Mouse (Mus musculus): Measurements from ENCODE around the gene Tnfrsf14. TPM values are rescaled to one million over a fixed set of nuclear protein-coding genes. Genes with fewer than 3 reads are reported as not detected.

Tnfrsf14 gene
- polyA plus RNA-seq (2015; fragmentation: Nextera tagmentation; extraction: Ambion mirVana): 1.5 and 2.1 TPM in 2 replicates

DNA sequence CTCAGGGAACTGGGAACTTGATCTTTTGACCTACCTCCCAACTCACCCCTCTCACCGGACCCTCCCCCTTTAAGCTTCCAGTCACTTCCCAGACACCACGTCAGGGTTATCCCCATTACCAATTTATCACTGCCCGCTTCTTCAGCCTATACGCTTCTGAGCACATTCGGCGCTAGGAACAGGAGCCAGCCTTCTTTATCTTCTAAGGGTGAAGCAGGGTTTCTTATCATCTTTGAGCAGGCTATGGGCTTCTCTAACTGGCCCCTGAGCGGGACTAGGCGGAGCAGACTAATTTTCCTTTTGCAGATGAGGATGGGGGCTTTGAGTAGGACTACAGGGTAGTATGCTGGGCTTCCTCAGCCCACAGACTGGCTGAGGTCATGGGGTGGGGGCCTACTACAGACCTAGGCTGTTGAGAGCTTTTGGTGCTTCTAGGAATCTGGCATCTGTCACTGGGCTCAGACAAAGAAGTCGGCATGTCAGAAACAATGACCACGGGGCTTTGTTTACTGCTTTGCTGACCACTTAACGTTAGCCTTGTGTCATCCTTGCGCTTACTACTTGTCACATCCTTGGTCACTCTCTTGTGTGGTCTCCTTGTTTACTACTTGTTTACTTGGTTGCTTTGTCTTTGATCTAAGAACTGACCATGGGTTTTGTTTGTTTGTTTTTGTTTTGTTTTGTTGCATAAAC lies at the start of gene Tnfrsf14:
Gene Tnfrsf14, minus strand, starts transcription at position 169 of the 693 bp plus-strand sequence.
- 29% methylated on average over 12 of the region's 12 CpGs for WGBS
- no peak for DNase-seq (ENCODE audit: low spot score)
- Histone ChIP-seq H3K4me2 (replicated peaks; ENCODE audit: low read depth, low read length) (peak within 1 kb of the TSS; percentile 60), H3K36me3 (ENCODE audit: insufficient read depth, low read length) (0 out of 2 replicates have a peak, but pooled peaks cover 4% of the 10 kb centered on the region), H3K9me3 (ENCODE audit: low read length) (no peaks in the 10 kb centered on the region), H3K27me3 (replicated peaks; ENCODE audit: insufficient read depth, low read length) (no peaks in the 10 kb centered on the region), H3K9ac (replicated peaks; ENCODE audit: low read depth) (peak within 1 kb of the TSS; percentile 48), H3K4me3 (ENCODE audit: low read depth, low read length) (peak within 1 kb of the TSS; percentile 40), H3K27ac (ENCODE audit: low read length) (peak within 1 kb of the TSS; percentile 85), H3K4me1 (ENCODE audit: insufficient read depth, low read depth, low read length) (peaks cover 14% of the 10 kb centered on the region; the same call in 1 of the 2 replicates)
- TF ChIP-seq EP300 (IDR thresholded peaks at IDR 0.05) (no peak), CTCF (IDR thresholded peaks at IDR 0.05) (no peak)
- peak; percentile 17 for ATAC-seq

GRCm38 (mm10) chr4:154974163-154974611 lies 45.8 kb upstream of the Tnfrsf14 start:
- Histone ChIP-seq H3K36me3 (ENCODE audit: insufficient read depth, low read length) (peaks cover 78% of the 10 kb centered on the region), H3K4me1 (ENCODE audit: insufficient read depth, low read depth, low read length) (no peaks in the 10 kb centered on the region), H3K4me3 (ENCODE audit: low read depth, low read length) (no peak overlapping the region), H3K27ac (ENCODE audit: low read length) (no peak overlapping the region), H3K9me3 (ENCODE audit: low read length) (no peaks in the 10 kb centered on the region), H3K9ac (replicated peaks; ENCODE audit: low read depth) (no peak overlapping the region), H3K27me3 (replicated peaks; ENCODE audit: insufficient read depth, low read length) (no peaks in the 10 kb centered on the region), H3K4me2 (replicated peaks; ENCODE audit: low read depth, low read length) (no peak overlapping the region)
- DNase-seq (ENCODE audit: low spot score): no peak
- ATAC-seq: no peak
- TF ChIP-seq CTCF (IDR thresholded peaks at IDR 0.05) (no peak), EP300 (IDR thresholded peaks at IDR 0.05) (no peak)
- 79% methylated on average over 11 of the region's 11 CpGs for WGBS

- Histone ChIP-seq H3K4me1 (ENCODE audit: insufficient read depth, low read depth, low read length) (no peaks in the 10 kb centered on the region), H3K27me3 (replicated peaks; ENCODE audit: insufficient read depth, low read length) (no peaks in the 10 kb centered on the region), H3K36me3 (ENCODE audit: insufficient read depth, low read length) (peaks cover 62% of the 10 kb centered on the region), H3K9me3 (ENCODE audit: low read length) (no peaks in the 10 kb centered on the region), H3K4me2 (replicated peaks; ENCODE audit: low read depth, low read length) (no peak overlapping the region), H3K4me3 (ENCODE audit: low read depth, low read length) (no peak overlapping the region), H3K27ac (ENCODE audit: low read length) (no peak overlapping the region), H3K9ac (replicated peaks; ENCODE audit: low read depth) (no peak overlapping the region)
- WGBS: 93% methylated on average over 12 of the region's 12 CpGs
- ATAC-seq (no peak), DNase-seq (ENCODE audit: low spot score) (no peak)
- TF ChIP-seq EP300 (IDR thresholded peaks at IDR 0.05) (no peak), CTCF (IDR thresholded peaks at IDR 0.05) (no peak)
Measured at GRCm38 (mm10) chr4:154972546-154972945, 44.2 kb upstream of the Tnfrsf14 start.

GRCm38 (mm10) chr4:154967173-154967572 lies 38.8 kb upstream of the Tnfrsf14 start:
- no peak overlapping the region for H3K4me3 ChIP-seq (ENCODE audit: low read depth, low read length)
- no peak for ATAC-seq
- H3K27me3 ChIP-seq (replicated peaks; ENCODE audit: insufficient read depth, low read length): peaks cover 10% of the 10 kb centered on the region; the same call in 1 of the 2 replicates
- peak; percentile 54 for DNase-seq (ENCODE audit: low spot score)
- H3K36me3 ChIP-seq (ENCODE audit: insufficient read depth, low read length): peaks cover 26% of the 10 kb centered on the region
- H3K27ac ChIP-seq (ENCODE audit: low read length): no peak overlapping the region
- 65% methylated on average over 5 of the region's 5 CpGs for WGBS
- H3K4me1 ChIP-seq (ENCODE audit: insufficient read depth, low read depth, low read length): peaks cover 3% of the 10 kb centered on the region; the same call in 1 of the 2 replicates
- TF ChIP-seq CTCF (IDR thresholded peaks at IDR 0.05) (peak; percentile 62), EP300 (IDR thresholded peaks at IDR 0.05) (no peak)
- no peak overlapping the region for H3K4me2 ChIP-seq (replicated peaks; ENCODE audit: low read depth, low read length)
- H3K9ac ChIP-seq (replicated peaks; ENCODE audit: low read depth): no peak overlapping the region
- H3K9me3 ChIP-seq (ENCODE audit: low read length): no peaks in the 10 kb centered on the region

- ATAC-seq: no peak
- WGBS: 43% methylated on average over 3 of the region's 3 CpGs
- Histone ChIP-seq H3K9ac (replicated peaks; ENCODE audit: low read depth) (no peak overlapping the region), H3K4me3 (ENCODE audit: low read depth, low read length) (no peak overlapping the region), H3K27ac (ENCODE audit: low read length) (no peak overlapping the region), H3K4me2 (replicated peaks; ENCODE audit: low read depth, low read length) (no peak overlapping the region), H3K27me3 (replicated peaks; ENCODE audit: insufficient read depth, low read length) (peaks cover 23% of the 10 kb centered on the region), H3K4me1 (ENCODE audit: insufficient read depth, low read depth, low read length) (peaks cover 3% of the 10 kb centered on the region; the same call in 1 of the 2 replicates), H3K36me3 (ENCODE audit: insufficient read depth, low read length) (peaks cover 15% of the 10 kb centered on the region), H3K9me3 (ENCODE audit: low read length) (no peaks in the 10 kb centered on the region)
- TF ChIP-seq CTCF (IDR thresholded peaks at IDR 0.05) (no peak), EP300 (IDR thresholded peaks at IDR 0.05) (no peak)
- no peak for DNase-seq (ENCODE audit: low spot score)
Measured at GRCm38 (mm10) chr4:154965856-154966255, 37.5 kb upstream of the Tnfrsf14 start.

- DNase-seq (ENCODE audit: low spot score): no peak
- Histone ChIP-seq H3K4me2 (replicated peaks; ENCODE audit: low read depth, low read length) (peak overlapping the region; percentile 81), H3K9me3 (ENCODE audit: low read length) (no peaks in the 10 kb centered on the region), H3K4me1 (ENCODE audit: insufficient read depth, low read depth, low read length) (peaks cover 3% of the 10 kb centered on the region; the same call in 1 of the 2 replicates), H3K9ac (replicated peaks; ENCODE audit: low read depth) (peak overlapping the region; percentile 56), H3K4me3 (ENCODE audit: low read depth, low read length) (peak overlapping the region; percentile 82), H3K27me3 (replicated peaks; ENCODE audit: insufficient read depth, low read length) (peaks cover 34% of the 10 kb centered on the region), H3K27ac (ENCODE audit: low read length) (peak overlapping the region; percentile 83; the same call in 1 of the 2 replicates), H3K36me3 (ENCODE audit: insufficient read depth, low read length) (peaks cover 4% of the 10 kb centered on the region; the same call in 1 of the 2 replicates)
- 1% methylated on average over 35 of the region's 36 CpGs for WGBS
- ATAC-seq: no peak
- no peak for TF ChIP-seq CTCF (IDR thresholded peaks at IDR 0.05)
- TF ChIP-seq EP300 (IDR thresholded peaks at IDR 0.05): no peak
Measured at GRCm38 (mm10) chr4:154964581-154965235, 36.3 kb upstream of the Tnfrsf14 start.

Measured in lung, postnatal 0 days (tissue).